21 mouse cellular contexts compared by ENCODE assay signal in genomic region chr1:36483825-36484224, GRCm38 (mm10). TPM values are rescaled to one million over a fixed set of nuclear protein-coding genes. Genes with fewer than 3 reads are reported as not detected.
DNase-seq lines count a peak whose midpoint lies in the region; ATAC-seq and TF ChIP-seq lines count a peak whose summit lies in the region.
"Had no signal": no experiment of that assay in that cellular context is flagged by ENCODE, and none has a peak within 500 bp of the region (broad histone marks: within the 10 kb centered on the region; RNA-seq: fewer than 3 reads in every experiment).

No protein-coding gene starts in this region.

- no peaks in the 10 kb centered on the region; the same call in 1 of the 2 replicates for H3K36me3 ChIP-seq in kidney, embryonic 14.5 days (ENCODE audit: control insufficient read depth, insufficient read depth, low read length)
- H3K36me3 ChIP-seq in midbrain, embryonic 11.5 days (ENCODE audit: control insufficient read depth, insufficient read depth, low read length), result no peaks in the 10 kb centered on the region
- no peaks in the 10 kb centered on the region for H3K36me3 ChIP-seq in midbrain, embryonic 15.5 days (replicated peaks)
- H3K36me3 ChIP-seq in small intestine, adult 2 months (ENCODE audit: control insufficient read depth, insufficient read depth, low read length), result peaks cover 17% of the 10 kb centered on the region
- H3K36me3 ChIP-seq: embryonic facial prominence, embryonic 13.5 days; forebrain, embryonic 12.5 days; heart, embryonic 15.5 days; hindbrain, embryonic 10.5 days had no signal

- H3K9ac ChIP-seq in kidney, embryonic 14.5 days (ENCODE audit: low read depth, low read length), result no peak overlapping the region
- no peak overlapping the region for H3K9ac ChIP-seq in midbrain, embryonic 11.5 days (ENCODE audit: low read length)
- H3K9ac ChIP-seq in midbrain, embryonic 15.5 days, result no peak overlapping the region
- H3K9ac ChIP-seq: embryonic facial prominence, embryonic 13.5 days; forebrain, embryonic 12.5 days; heart, embryonic 15.5 days had no signal

- peak; percentile 7; the same call in 1 of the 2 replicates for ATAC-seq in kidney, embryonic 14.5 days (ENCODE audit: low FRiP score, low TSS enrichment)
- ATAC-seq in midbrain, embryonic 11.5 days (ENCODE audit: low FRiP score), result no peak
- ATAC-seq in midbrain, embryonic 15.5 days (replicated peaks), result no peak
- ATAC-seq: forebrain, embryonic 16.5 days had no signal

- peaks cover 17% of the 10 kb centered on the region; the same call in 1 of the 2 replicates for H3K4me1 ChIP-seq in kidney, embryonic 14.5 days (ENCODE audit: control insufficient read depth, insufficient read depth, low read length)
- H3K4me1 ChIP-seq in midbrain, embryonic 11.5 days (ENCODE audit: control insufficient read depth, insufficient read depth, low read length), result no peaks in the 10 kb centered on the region
- H3K4me1 ChIP-seq in midbrain, embryonic 15.5 days, result no peaks in the 10 kb centered on the region
- peaks cover 33% of the 10 kb centered on the region for H3K4me1 ChIP-seq in small intestine, adult 2 months (ENCODE audit: control insufficient read depth, insufficient read depth, insufficient read length, low read length)
- H3K4me1 ChIP-seq: forebrain, embryonic 12.5 days had no signal

- H3K27me3 ChIP-seq in kidney, embryonic 14.5 days (ENCODE audit: control insufficient read depth, insufficient read depth, low read length), result no peaks in the 10 kb centered on the region
- no peaks in the 10 kb centered on the region for H3K27me3 ChIP-seq in midbrain, embryonic 11.5 days (ENCODE audit: control insufficient read depth, insufficient read depth, low read length)
- no peaks in the 10 kb centered on the region for H3K27me3 ChIP-seq in midbrain, embryonic 15.5 days (replicated peaks)
- H3K27me3 ChIP-seq in small intestine, adult 2 months (ENCODE audit: control insufficient read depth, insufficient read depth, low read length), result no peaks in the 10 kb centered on the region
- H3K27me3 ChIP-seq: embryonic facial prominence, embryonic 13.5 days; forebrain, embryonic 12.5 days; heart, embryonic 15.5 days had no signal

- H3K4me2 ChIP-seq in kidney, embryonic 14.5 days (replicated peaks; ENCODE audit: low read depth, low read length), result no peak overlapping the region
- no peak overlapping the region for H3K4me2 ChIP-seq in midbrain, embryonic 11.5 days
- H3K4me2 ChIP-seq in midbrain, embryonic 15.5 days, result no peak overlapping the region
- H3K4me2 ChIP-seq: embryonic facial prominence, embryonic 13.5 days; forebrain, embryonic 12.5 days; heart, embryonic 11.5 days; heart, embryonic 15.5 days had no signal

- H3K9me3 ChIP-seq in kidney, embryonic 14.5 days (ENCODE audit: control insufficient read depth, low read length), result no peaks in the 10 kb centered on the region
- H3K9me3 ChIP-seq in midbrain, embryonic 11.5 days (ENCODE audit: control insufficient read depth, low read length), result no peaks in the 10 kb centered on the region
- no peaks in the 10 kb centered on the region for H3K9me3 ChIP-seq in midbrain, embryonic 15.5 days
- H3K9me3 ChIP-seq: embryonic facial prominence, embryonic 13.5 days; forebrain, embryonic 12.5 days; heart, embryonic 15.5 days; hindbrain, embryonic 10.5 days had no signal

- peak; percentile 6; the same call in 1 of the 2 replicates for TF ChIP-seq CTCF in small intestine, adult 2 months (IDR thresholded peaks at IDR 0.05; ENCODE audit: extremely low read depth, insufficient read length, insufficient replicate concordance, low read depth, low read length)

- no peak for TF ChIP-seq POLR2A in small intestine, adult 2 months (IDR thresholded peaks at IDR 0.05; ENCODE audit: low read depth, low read length)

- no peak for DNase-seq in kidney, adult 18-20 months
- DNase-seq in midbrain, embryonic 11.5 days (ENCODE audit: low spot score, missing footprints), result peak; percentile 79
- no peak for DNase-seq in ovary, postnatal 10 days (ENCODE audit: low spot score)
- DNase-seq in urinary bladder, postnatal 4 days (ENCODE audit: low spot score in 2 of 2), result no peak
- DNase-seq: adrenal gland, postnatal 10 days; cerebellum, adult 11 months; cerebellum, postnatal 36 days; gastrocnemius, postnatal 10 days; heart, adult 2 months; heart, postnatal 14 days had no signal

- WGBS in kidney, embryonic 14.5 days, result 56% methylated on average over 4 of the region's 4 CpGs
- 76% methylated on average over 4 of the region's 4 CpGs for WGBS in midbrain, embryonic 11.5 days
- 65% methylated on average over 4 of the region's 4 CpGs for WGBS in midbrain, embryonic 15.5 days
- 28% methylated on average over 4 of the region's 4 CpGs for WGBS in small intestine, adult 2 months

- no peak overlapping the region for H3K27ac ChIP-seq in kidney, embryonic 14.5 days (ENCODE audit: low read depth, low read length)
- no peak overlapping the region for H3K27ac ChIP-seq in midbrain, embryonic 11.5 days (ENCODE audit: low read depth, low read length)
- no peak overlapping the region for H3K27ac ChIP-seq in midbrain, embryonic 15.5 days
- peak overlapping the region; percentile 45 for H3K27ac ChIP-seq in small intestine, adult 2 months (ENCODE audit: insufficient read depth, low read depth, low read length)
- H3K27ac ChIP-seq: embryonic facial prominence, embryonic 13.5 days; forebrain, embryonic 12.5 days; heart, adult 2 months; heart, embryonic 15.5 days; hindbrain, embryonic 10.5 days had no signal

- H3K4me3 ChIP-seq in kidney, embryonic 14.5 days (ENCODE audit: low read length), result no peak overlapping the region
- H3K4me3 ChIP-seq in midbrain, embryonic 11.5 days (ENCODE audit: low read depth, low read length), result no peak overlapping the region
- H3K4me3 ChIP-seq in midbrain, embryonic 15.5 days, result no peak overlapping the region
- no peak overlapping the region for H3K4me3 ChIP-seq in small intestine, adult 2 months (ENCODE audit: low read depth, low read length)
- H3K4me3 ChIP-seq: embryonic facial prominence, embryonic 13.5 days; forebrain, embryonic 12.5 days; heart, adult 2 months; heart, embryonic 15.5 days; hindbrain, embryonic 10.5 days had no signal

RNA-seq across cellular contexts. Expression of gene Cnnm4, which starts 12.4 kb away (rescaled TPM):
- polyA plus RNA-seq in kidney, embryonic 14.5 days (2014; fragmentation: Nextera tagmentation; extraction: Ambion mirVana), result 12.8 and 13.1 TPM in 2 replicates
- polyA plus RNA-seq in midbrain, embryonic 11.5 days (2014; fragmentation: Nextera tagmentation; extraction: Ambion mirVana), result 9.6 and 11.6 TPM in 2 replicates
- 11.0 and 11.1 TPM in 2 replicates for polyA plus RNA-seq in midbrain, embryonic 15.5 days (2015; fragmentation: Nextera tagmentation; extraction: Ambion mirVana)
- polyA plus RNA-seq in small intestine, adult 2 months (2012; rRNA removed), result 29.1 and 107 TPM in 2 replicates

RNA-seq across cellular contexts. Expression of gene Cnnm3, which starts 27.8 kb away (rescaled TPM):
- polyA plus RNA-seq in kidney, embryonic 14.5 days (2014; fragmentation: Nextera tagmentation; extraction: Ambion mirVana), result 5.7 and 7.5 TPM in 2 replicates
- polyA plus RNA-seq in midbrain, embryonic 11.5 days (2014; fragmentation: Nextera tagmentation; extraction: Ambion mirVana), result 3.7 and 4.3 TPM in 2 replicates
- polyA plus RNA-seq in midbrain, embryonic 15.5 days (2015; fragmentation: Nextera tagmentation; extraction: Ambion mirVana), result 5.2 and 5.8 TPM in 2 replicates
- 7.1 and 13.0 TPM in 2 replicates for polyA plus RNA-seq in small intestine, adult 2 months (2012; rRNA removed)

RNA-seq across cellular contexts. Expression of gene Lman2l, which starts 38.8 kb away (rescaled TPM):
- 33.6 and 33.7 TPM in 2 replicates for polyA plus RNA-seq in kidney, embryonic 14.5 days (2014; fragmentation: Nextera tagmentation; extraction: Ambion mirVana)
- polyA plus RNA-seq in midbrain, embryonic 11.5 days (2014; fragmentation: Nextera tagmentation; extraction: Ambion mirVana), result 35.6 and 35.7 TPM in 2 replicates
- 67.3 and 74.5 TPM in 2 replicates for polyA plus RNA-seq in midbrain, embryonic 15.5 days (2015; fragmentation: Nextera tagmentation; extraction: Ambion mirVana)
- 3.9 and 5.5 TPM in 2 replicates for polyA plus RNA-seq in small intestine, adult 2 months (2012; rRNA removed)

RNA-seq across cellular contexts. Expression of gene Ankrd23, which starts 52.9 kb away (rescaled TPM):
- polyA plus RNA-seq in kidney, embryonic 14.5 days (2014; fragmentation: Nextera tagmentation; extraction: Ambion mirVana), result 10.5 and 14.6 TPM in 2 replicates
- polyA plus RNA-seq in midbrain, embryonic 11.5 days (2014; fragmentation: Nextera tagmentation; extraction: Ambion mirVana), result 6.0 TPM in 2 replicates
- 19.0 and 23.5 TPM in 2 replicates for polyA plus RNA-seq in midbrain, embryonic 15.5 days (2015; fragmentation: Nextera tagmentation; extraction: Ambion mirVana)
- 5.2 and 5.8 TPM in 2 replicates for polyA plus RNA-seq in small intestine, adult 2 months (2012; rRNA removed)

RNA-seq across cellular contexts. Expression of gene Gm42417, which starts 55.4 kb away (rescaled TPM):
- polyA plus RNA-seq in kidney, embryonic 14.5 days (2014; fragmentation: Nextera tagmentation; extraction: Ambion mirVana), result 0.26 TPM in 1 of 2 replicates, not detected in the other
- not detected in 2 replicates for polyA plus RNA-seq in midbrain, embryonic 11.5 days (2014; fragmentation: Nextera tagmentation; extraction: Ambion mirVana)
- polyA plus RNA-seq in midbrain, embryonic 15.5 days (2015; fragmentation: Nextera tagmentation; extraction: Ambion mirVana), result 0.33 and 0.81 TPM in 2 replicates
- not detected in 2 replicates for polyA plus RNA-seq in small intestine, adult 2 months (2012; rRNA removed)
- polyA plus RNA-seq: embryonic facial prominence, embryonic 13.5 days; frontal cortex, adult 2 months; gonadal fat pad, adult 2 months; heart, adult 2 months; heart, embryonic 11.5 days; heart, embryonic 15.5 days had no signal
